Mouse (Mus musculus) cerebellum, adult 18-20 months (tissue): ENCODE data around the gene Bcar3.
"Not testable (repeated sequence)": the region's sequence is repeated elsewhere in the genome, so short reads cannot be mapped to it uniquely, and the experiment has no call there.

ENCODE experiments used
- DNase-seq, 2 experiments: peaks; one replicate each; pipeline ENCODE4 v3.0.0; 2021

Gene Bcar3

GRCm38 (mm10) chr3:122293954-122294850 is at the start of gene Bcar3:
Gene Bcar3 (plus strand): TSS chr3:122294136.
- DNase-seq = peak; percentile 91 to 93

DNA sequence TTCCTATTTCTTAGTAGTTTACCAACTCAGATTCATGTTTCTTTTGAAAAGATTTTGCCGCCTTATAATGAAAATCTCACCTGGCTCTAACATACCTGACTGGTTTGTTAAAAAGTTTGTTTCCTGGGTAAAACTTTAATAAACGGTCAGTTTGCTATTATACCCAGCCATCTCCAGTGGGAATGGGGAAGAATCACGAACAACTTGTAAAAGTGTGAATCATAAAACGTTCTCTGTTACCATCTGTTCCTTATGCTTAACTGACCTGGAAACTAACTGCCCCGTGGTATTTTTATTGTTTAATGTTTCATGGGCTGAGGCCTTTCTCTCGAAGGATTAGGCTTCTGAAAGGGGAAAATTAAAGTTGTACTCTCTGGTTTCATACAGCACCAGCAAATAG is 49.2 kb upstream of the Bcar3 start:
- DNase-seq = no peak

GRCm38 (mm10) chr3:122245215-122245877 is 48.6 kb upstream of the Bcar3 start, which contains the start of gene Gclm:
Gene Gclm (plus strand): TSS chr3:122245557.
- peak; percentile 95 to 97 for DNase-seq

DNA sequence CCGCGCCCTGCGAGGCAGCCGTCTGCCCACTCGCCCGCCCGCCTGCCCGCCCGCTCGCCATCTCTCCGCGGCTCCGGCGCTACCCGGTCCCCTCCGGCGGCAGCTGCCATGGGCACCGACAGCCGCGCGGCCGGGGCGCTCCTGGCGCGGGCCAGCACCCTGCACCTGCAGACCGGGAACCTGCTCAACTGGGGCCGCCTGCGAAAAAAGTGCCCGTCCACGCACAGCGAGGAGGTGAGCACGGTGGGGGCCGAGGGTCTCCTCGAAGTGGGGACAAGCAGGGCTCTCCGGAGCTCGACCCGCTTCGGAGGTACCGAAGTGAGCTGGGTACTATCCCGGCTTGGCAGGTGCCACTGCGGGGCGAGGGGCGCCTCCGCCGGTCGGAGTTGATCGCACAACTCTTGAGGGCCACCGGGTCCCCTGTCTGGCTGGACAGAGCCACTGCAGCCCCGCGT is 48.0 kb upstream of the Bcar3 start:
- peak in 1 of 2 experiments; percentile 60 for DNase-seq

- DNase-seq = peak in 1 of 2 experiments; percentile 27
Measured at GRCm38 (mm10) chr3:122246406-122246805, 47.5 kb upstream of the Bcar3 start.

DNA sequence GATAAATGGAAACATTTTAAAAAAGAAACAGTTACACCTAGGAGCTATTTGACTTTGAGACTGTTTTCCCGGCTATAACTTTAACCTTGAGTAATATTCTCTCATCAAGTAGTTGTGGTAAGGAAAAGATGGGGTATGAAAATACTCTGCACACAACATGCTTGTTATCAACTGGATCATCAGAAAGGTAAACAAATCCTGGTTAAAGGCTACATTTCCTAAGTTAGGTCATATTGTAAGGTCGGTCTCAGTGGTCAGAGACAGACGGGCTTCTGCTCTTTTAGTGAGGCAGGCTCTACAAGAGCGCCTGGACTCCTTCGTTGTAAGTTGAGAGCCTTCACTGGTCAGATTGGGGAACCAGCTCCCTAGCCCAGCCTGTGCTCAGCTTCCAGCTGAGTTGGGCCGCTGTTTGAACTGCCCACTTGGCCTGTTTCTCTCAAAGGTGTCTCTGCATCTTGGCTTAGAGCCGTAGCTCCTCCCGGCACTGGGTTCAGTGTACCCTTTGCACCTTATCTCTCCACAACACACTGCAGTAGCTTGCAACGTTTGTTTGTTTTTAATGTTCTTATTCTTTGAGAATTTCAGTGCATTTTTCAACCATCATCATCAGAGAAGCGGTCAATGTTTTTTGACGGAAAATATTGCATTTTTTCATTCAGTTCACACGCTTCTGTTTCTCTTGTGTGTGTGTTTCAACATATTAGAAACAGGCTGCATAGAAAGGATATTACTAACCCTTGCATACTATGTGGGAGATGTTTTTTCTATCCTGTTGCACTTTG is 46.8 kb upstream of the Bcar3 start:
- peak; percentile 41 to 58 for DNase-seq

GRCm38 (mm10) chr3:122247768-122248100 is 46.2 kb upstream of the Bcar3 start:
- no peak for DNase-seq

DNA sequence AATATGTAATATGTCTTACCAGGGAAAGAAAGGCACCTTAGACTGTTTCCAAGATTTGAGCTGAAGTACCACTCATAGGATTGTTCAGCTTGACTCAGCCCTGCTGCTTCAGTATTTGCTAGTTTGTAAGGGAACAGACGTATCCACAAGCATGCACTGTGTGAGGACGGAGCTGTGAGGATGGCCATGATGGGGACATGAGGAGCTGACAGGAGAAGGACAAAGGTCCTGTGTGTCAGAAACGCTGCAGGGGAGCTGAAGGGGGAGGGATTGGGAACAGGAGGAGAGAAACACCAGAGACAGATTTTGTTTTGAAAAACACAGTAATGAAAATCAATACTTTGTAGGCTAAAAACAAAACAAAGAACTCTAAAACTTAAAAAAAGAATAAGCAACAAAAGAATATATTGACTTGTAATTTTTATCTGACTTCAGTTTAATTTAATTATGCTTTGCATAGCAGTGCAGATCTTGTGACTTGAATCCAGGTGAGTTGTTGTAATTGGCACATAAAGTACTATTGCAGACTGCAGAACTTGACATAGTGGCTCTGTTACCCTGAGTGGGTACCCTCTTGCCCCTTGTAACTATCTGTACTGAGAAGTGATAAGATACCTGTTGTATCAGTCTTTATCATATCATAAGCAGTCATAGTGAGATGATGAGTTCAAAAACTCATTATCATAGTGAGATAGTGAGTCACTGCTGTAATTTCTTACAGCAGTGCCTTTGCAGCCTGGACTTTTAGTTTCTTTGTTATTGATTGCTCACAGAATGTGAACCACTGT is 41.3 kb upstream of the Bcar3 start:
- no peak for DNase-seq

DNA sequence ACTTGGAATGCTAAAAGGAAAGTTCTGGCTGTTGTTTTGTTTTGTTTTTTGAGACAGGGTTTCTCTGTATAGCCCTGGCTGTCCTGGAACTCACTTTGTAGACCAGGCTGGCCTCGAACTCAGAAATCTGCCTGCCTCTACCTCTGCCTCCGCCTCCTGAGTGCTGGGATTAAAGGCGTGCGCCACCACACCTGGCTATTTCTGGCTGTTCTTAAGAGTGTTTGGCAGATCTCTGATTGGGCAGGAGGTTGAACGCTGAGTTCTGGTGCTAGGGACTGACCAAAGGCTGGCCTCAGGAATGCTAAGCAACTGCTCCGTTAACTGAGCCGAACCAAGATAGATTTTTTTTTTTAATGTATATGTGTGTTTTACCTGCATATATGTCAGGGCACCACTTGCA is 39.9 kb upstream of the Bcar3 start:
- not testable (repeated sequence) for DNase-seq

DNA sequence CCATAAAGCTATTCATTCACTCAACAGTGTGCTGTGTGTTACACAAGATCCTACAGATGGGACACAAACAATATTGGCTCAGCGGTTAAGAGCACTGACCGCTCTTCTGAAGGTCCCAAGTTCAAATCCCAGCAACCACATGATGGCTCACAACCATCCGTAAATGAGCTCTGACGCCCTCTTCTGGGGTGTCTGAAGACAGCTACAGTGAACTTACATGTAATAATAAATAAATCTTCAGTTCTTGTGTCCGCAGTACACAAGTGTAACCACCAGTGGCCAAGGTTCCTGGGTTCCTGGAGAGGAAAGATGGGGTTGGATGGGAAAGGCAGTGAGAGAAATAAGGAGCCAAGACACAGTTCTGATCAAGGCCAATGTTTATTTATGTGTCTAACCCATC is 23.9 kb upstream of the Bcar3 start:
- DNase-seq = no peak

GRCm38 (mm10) chr3:122272565-122272964 is 21.4 kb upstream of the Bcar3 start:
- not testable (repeated sequence) for DNase-seq

DNA sequence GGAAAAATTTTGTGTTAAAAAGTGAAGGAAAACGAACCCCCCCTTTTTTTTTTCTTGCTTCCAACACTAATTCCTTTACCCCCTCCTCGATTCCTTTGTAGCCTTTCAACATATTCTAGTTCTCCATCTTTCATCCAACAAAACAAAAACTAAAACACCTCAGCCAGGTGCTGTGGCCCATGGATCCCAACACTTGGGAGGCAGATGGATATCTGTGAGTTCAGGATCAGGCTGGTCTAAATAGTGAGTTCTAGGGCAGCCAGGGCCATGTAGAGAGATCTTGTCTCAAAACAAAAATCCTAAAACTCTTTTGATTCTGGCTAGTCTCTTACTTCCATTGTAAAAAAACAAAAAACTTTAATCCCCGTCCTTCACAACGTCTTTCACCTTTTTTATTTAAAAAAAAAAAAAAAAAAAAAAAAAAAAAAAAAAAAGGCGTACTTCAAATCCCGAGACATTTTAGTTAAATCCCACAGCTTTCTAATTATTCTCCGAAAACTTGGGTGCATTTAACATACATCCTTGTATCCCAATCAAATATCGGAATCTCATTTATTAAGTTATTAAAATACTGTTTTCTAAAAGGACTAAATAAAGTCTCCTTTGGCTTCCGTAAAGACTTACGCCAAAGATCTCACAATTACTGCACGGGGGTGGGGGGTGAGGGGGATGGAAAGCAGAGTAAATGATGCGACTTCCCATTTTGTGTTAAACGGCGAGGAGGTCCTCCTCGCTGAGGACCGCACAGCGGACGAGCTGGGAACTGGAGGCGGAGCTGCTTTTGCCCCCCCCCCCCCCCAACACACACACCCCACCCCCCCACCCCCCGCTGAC is 20.3 kb upstream of the Bcar3 start:
- DNase-seq = no peak

DNA sequence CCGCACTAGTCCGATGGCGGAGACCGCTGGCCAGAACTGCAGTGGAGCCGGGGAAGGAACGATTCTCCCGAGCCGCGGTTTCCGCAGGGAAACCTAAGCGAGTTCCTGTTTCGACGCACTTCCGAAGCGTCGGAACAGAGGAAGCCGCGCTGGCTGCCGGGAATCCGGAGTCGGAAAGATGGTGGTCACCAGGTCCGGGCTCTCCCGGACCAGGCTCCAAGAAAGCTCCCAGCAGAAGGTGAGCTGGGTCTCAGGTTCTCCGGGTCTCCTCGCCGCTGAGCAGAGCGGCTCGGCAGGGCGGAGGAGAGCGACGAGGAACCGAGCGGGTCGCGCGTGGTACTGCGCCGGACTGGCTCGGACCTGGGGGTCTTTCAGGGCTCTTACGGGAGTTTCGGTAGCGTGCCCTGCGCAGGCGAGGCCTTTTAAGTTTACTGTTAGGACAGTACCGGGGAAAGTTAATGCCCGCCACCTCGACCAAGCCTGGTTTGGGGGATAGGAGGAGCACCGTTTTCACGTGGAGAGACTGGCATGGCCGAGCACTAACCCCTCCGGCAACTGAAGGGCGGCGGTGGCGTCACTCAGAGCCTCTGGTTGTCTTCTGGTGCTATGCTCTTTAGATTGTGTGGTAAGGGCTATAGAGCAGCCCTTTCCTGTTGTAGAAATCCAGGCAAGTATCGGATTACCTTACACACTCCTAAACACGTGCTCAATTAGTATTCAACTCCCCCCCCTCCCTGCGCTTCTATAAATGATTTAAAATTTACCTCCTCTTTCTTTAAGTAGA is 19.5 kb upstream of the Bcar3 start, which contains the start of gene Dnttip2:
Dnttip2 (plus strand) TSS at position 148 of the 784 bp plus-strand sequence.
- DNase-seq = peak; percentile 90 to 93

DNA sequence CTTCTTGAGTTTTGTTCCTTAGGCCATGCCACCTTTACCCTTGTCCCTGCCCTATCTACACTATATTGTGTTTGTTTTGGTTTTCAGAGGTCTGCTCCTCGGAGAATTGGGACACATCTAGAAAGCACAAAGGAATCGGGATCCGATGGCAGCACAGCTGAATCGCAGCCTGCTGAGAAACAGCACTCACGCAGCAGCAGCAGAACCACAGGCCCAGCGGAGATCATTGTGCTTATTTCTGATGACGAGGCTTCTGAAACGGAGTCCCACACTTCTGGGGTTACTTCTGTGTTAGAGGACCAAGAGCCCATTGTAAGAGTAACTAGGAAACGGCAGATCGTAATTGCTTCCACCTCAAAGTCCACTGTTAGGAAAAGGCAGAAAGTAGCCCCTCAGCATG is 18.8 kb upstream of the Bcar3 start:
- DNase-seq = no peak

- no peak for DNase-seq
Measured at GRCm38 (mm10) chr3:122287195-122287594, 6.7 kb upstream of the Bcar3 start.

GRCm38 (mm10) chr3:122288613-122289195 is 5.2 kb upstream of the Bcar3 start:
- no peak for DNase-seq

DNA sequence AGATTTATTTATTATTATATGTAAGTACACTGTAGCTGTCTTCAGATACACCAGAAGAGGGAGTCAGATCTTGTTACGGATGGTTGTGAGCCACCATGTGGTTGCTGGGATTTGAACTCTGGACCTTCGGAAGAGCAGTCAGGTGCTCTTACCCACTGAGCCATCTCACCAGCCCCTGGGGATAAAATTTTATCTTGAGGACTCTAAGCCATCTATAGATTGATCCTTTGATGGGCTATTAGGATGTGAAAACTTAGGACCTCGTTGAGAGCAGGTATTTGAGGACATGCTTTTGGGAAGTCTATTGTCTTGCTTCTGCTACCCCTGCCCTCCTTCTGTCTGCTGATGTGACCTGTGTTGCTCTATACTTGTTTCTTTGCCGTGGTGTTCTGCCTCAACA is 4.6 kb upstream of the Bcar3 start:
- DNase-seq = not testable (repeated sequence)

GRCm38 (mm10) chr3:122290696-122291095 is 3.2 kb upstream of the Bcar3 start:
- no peak for DNase-seq

DNA sequence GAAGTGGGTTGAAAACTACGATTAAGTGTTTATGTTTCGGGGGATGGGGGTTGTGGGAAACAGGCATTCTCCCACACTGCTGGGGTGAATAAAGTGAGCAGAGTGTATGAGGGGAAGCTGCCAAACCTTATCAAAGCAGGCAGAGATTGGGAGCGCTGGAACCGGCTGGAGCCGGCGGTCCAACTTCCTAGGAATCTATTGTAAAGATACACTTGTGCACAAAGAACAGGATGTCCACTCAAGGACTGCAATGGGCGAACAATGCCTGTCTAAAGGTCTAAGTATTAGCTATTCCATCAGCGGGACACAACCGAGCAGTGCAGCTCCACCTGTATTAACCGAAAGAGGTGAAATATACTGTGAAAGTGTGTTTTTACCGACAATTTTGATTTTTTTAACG is 2.1 kb upstream of the Bcar3 start:
- DNase-seq = no peak
